Mouse (Mus musculus) frontal cortex, postnatal 36 days (tissue): ENCODE data around the gene Anxa9.

ENCODE experiments used
- DNase-seq, 2 experiments: peaks; one replicate each; pipeline ENCODE4 v3.0.0; 2022; ENCODE audit warnings: low spot score in 2 of 2

The Anxa9 gene

GRCm38 (mm10) chr3:95247660-95248336, 59.2 kb downstream of the Anxa9 start:
- no peak for DNase-seq

- peak; percentile 59 to 68 for DNase-seq
Observed at GRCm38 (mm10) chr3:95246465-95247231, 60.3 kb downstream of the Anxa9 start.
